Mouse (Mus musculus): ENCODE measurements around the gene Slc35g1. TPM values are rescaled to one million over a fixed set of nuclear protein-coding genes. Genes with fewer than 3 reads are reported as not detected.

Slc35g1 gene
- polyA plus RNA-seq, 1 experiment from 2014 or later, result 11.0 TPM

DNA sequence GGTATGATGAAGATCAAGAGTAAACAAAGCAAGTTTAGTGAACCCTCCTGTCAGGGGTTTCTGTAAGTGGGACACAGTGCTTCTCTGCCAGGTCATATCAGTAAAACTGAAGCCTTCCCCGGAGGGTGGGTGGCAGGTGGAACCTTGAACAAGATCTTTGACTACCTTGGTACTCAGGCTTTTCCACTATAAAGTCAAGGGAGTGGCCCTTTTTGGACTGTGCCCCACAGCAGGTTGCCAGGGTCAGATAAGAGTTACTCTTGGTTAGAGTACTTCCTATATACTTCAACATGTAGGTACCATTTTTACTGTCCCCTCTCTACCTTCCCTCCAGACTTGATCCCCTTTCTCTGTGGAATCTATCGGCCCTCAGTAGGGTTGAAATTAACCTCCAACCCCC is 5.1 kb downstream of the Slc35g1 start:
- no peaks in the 10 kb centered on the region for H3K36me3 ChIP-seq
- no peak overlapping the region for H3K27ac ChIP-seq
- ATAC-seq (ENCODE audit: insufficient read depth, low FRiP score, low read depth), result no peak
- no peaks in the 10 kb centered on the region for H3K9me3 ChIP-seq
- H3K4me3 ChIP-seq (replicated peaks), result no peak overlapping the region
- H3K4me1 ChIP-seq, result no peaks in the 10 kb centered on the region
- no peaks in the 10 kb centered on the region for H3K27me3 ChIP-seq (replicated peaks)
- 69% methylated on average over 2 of the region's 2 CpGs for WGBS
- H3K4me2 ChIP-seq, result no peak overlapping the region
- H3K9ac ChIP-seq, result no peak overlapping the region

DNA sequence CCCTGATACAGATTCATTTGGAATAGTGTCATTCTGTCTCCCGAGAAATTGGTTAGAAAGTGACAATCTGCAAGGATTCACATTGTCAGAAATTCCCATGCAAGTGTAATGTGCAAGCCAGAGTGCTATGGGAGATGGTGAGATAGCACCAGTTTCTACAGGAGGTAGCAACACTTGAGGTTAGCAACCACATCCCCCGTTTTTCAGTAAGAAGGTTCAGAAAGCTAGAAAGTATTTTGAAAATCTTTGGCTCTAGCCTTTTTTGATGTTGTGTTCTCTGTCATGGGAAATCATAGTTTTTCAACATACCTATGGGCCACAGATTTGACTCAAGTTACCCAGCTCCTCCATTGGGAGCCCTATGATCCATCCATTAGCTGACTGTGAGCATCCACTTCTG is 5.6 kb downstream of the Slc35g1 start:
- no peak for ATAC-seq (ENCODE audit: insufficient read depth, low FRiP score, low read depth)
- Histone ChIP-seq H3K27me3 (replicated peaks) (no peaks in the 10 kb centered on the region), H3K27ac (no peak overlapping the region), H3K36me3 (no peaks in the 10 kb centered on the region), H3K4me2 (no peak overlapping the region), H3K4me3 (replicated peaks) (no peak overlapping the region), H3K9ac (no peak overlapping the region), H3K4me1 (no peaks in the 10 kb centered on the region), H3K9me3 (no peaks in the 10 kb centered on the region)
- WGBS, result 82% methylated on average over 2 of the region's 2 CpGs

DNA sequence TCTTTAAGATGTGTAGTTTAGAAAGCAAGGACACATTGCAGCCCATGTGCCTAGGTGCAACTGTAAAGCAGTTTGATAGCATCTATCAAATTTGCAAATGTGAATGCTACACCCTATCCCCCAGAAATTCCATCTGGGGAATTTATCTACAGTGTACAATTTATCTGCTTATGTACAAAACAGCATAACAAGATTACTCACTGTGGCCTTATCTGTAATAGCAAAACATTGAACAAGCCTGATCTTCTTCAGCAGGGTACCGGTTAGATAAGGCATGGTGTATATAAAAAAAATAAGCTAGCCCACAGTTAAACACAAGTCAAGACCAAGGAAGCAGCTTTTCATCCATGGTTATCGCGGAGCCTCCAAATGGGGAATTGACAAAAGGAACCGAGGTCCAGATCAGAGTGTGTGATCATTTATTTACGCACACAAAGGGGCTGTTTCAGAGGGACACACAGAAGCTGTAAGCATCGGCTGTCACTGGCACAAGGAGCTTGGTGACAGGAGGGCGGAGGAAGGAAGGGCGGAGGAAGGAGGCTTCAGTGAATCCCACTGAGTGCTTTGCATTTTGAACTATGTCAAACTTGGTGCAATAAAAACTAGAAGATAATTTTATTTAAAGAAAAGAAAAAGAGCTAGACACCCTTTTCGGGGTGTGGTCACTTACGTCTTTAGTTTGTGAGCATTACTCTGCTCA is 14.7 kb downstream of the Slc35g1 start:
- Histone ChIP-seq H3K4me2 (no peak overlapping the region), H3K27me3 (replicated peaks) (no peaks in the 10 kb centered on the region), H3K36me3 (no peaks in the 10 kb centered on the region; the same call in 1 of the 2 replicates), H3K4me1 (no peaks in the 10 kb centered on the region), H3K9ac (no peak overlapping the region), H3K4me3 (replicated peaks) (no peak overlapping the region), H3K9me3 (no peaks in the 10 kb centered on the region), H3K27ac (no peak overlapping the region)
- no peak for ATAC-seq (ENCODE audit: insufficient read depth, low FRiP score, low read depth)
- 85% methylated on average over 10 of the region's 10 CpGs for WGBS

DNA sequence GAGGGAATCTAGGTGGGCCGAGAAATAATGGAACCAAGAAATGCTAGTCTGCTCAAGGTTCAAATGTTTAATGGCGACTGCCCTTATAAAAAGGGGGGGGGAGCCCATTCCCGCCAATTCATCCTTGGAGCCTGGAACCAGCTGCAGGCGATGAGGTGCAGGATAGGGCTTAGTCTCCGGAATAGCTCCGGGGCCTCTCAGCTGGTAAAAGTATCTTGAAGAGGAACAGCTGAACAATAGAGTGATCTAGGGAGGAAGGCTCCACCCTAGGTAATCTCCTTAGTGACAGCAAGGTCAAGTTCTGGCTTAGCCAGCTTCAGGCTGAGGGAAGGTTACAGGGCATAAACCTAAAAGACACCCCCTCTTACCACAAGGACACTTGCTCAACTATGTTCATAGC is 18.1 kb downstream of the Slc35g1 start:
- Histone ChIP-seq H3K9me3 (no peaks in the 10 kb centered on the region), H3K36me3 (no peaks in the 10 kb centered on the region; the same call in 1 of the 2 replicates), H3K27ac (no peak overlapping the region), H3K4me1 (no peaks in the 10 kb centered on the region; the same call in 1 of the 2 replicates), H3K4me2 (no peak overlapping the region), H3K27me3 (replicated peaks) (no peaks in the 10 kb centered on the region), H3K9ac (no peak overlapping the region), H3K4me3 (replicated peaks) (no peak overlapping the region)
- ATAC-seq (ENCODE audit: insufficient read depth, low FRiP score, low read depth), result no peak
- 82% methylated on average over 6 of the region's 6 CpGs for WGBS

DNA sequence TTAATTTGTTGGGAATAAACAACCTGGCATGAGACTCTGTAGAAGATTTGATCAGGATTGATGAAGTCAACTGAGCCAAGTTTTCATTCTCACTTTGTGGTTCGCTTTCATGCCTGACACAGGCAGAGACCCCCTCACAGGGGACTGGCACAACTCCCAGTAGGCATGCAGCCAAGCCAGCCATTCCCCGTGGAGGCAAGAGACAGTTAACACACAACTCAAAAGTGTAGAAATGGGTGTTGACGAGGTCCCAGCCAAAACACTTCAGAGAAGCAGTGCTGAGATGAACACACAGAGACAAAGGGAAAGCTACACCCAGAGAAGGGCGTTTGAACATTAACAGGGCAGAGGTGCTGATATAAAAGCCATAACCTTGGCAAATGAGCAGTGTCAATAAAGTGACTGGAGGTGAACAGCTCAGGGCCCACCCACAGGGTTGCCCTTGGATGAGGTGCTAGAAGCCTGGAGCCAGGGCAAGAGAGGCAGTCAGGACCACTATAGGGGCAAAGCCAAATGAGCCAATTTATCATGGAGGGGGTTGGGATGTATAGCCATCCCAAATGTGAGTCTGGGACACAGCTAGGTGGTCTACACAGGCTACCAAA is 23.1 kb downstream of the Slc35g1 start:
- H3K4me2 ChIP-seq, result no peak overlapping the region
- H3K4me1 ChIP-seq, result no peaks in the 10 kb centered on the region; the same call in 1 of the 2 replicates
- no peaks in the 10 kb centered on the region for H3K9me3 ChIP-seq
- no peak; the same call in 1 of the 2 replicates for ATAC-seq (ENCODE audit: insufficient read depth, low FRiP score, low read depth)
- 38% methylated on average over 4 of the region's 4 CpGs for WGBS
- H3K9ac ChIP-seq, result no peak overlapping the region
- H3K27ac ChIP-seq, result no peak overlapping the region
- H3K36me3 ChIP-seq, result no peaks in the 10 kb centered on the region
- H3K27me3 ChIP-seq (replicated peaks), result no peaks in the 10 kb centered on the region
- no peak overlapping the region for H3K4me3 ChIP-seq (replicated peaks)

DNA sequence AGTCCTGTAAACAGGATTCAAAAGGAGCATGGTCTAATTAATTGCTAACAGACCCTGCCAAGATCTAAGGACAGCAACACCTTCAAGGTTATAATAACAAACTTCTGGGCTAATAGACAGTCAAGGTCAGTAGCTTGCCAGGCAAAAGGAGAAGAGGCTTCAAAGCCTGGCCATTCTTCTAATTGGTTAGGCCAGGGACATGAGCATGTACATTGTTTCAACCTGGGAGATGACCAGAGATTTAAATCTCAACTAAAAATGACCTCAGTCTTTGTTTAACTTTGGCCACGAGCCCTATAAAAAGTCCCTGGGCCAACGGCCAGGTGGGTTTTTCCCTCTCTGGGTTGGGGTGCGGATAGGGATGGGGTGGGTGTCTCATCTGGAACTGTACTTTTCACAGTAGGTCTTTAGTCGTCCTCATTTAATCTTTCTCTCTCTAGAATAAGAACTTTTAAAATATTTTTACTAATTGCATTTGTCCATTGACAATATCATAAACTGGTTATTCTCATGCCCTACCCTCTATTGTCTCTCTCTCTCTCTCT is 25.0 kb downstream of the Slc35g1 start:
- H3K27ac ChIP-seq, result no peak overlapping the region
- no peaks in the 10 kb centered on the region for H3K36me3 ChIP-seq
- H3K9me3 ChIP-seq, result no peaks in the 10 kb centered on the region
- no peak overlapping the region for H3K9ac ChIP-seq
- H3K4me2 ChIP-seq, result no peak overlapping the region
- ATAC-seq (ENCODE audit: insufficient read depth, low FRiP score, low read depth), result no peak
- H3K27me3 ChIP-seq (replicated peaks), result no peaks in the 10 kb centered on the region
- WGBS, result 53% methylated on average over 4 of the region's 4 CpGs
- no peaks in the 10 kb centered on the region; the same call in 1 of the 2 replicates for H3K4me1 ChIP-seq
- H3K4me3 ChIP-seq (replicated peaks), result no peak overlapping the region

DNA sequence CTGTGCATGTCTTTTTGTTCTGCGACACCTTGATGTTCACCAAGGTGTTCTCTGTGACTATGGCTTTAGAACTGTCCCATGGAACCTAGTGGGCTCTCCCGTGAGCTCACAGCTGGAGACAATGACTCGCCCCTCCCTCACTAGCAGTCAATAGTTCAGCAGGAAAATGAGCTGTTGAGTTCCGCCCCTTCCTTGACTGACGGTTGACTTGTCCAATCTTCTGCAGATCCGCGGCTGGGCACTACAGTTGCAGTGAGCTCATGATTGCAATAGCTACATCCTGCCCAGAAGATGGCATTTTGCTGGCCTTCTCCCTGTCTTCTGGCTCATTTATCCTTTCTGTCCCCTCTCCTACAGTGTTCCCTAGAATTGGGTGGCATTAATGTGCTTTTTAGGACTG is 25.7 kb downstream of the Slc35g1 start:
- H3K27ac ChIP-seq, result no peak overlapping the region
- H3K9ac ChIP-seq, result no peak overlapping the region
- H3K4me1 ChIP-seq, result no peaks in the 10 kb centered on the region; the same call in 1 of the 2 replicates
- H3K9me3 ChIP-seq, result no peaks in the 10 kb centered on the region
- H3K27me3 ChIP-seq (replicated peaks), result no peaks in the 10 kb centered on the region
- H3K4me3 ChIP-seq (replicated peaks), result no peak overlapping the region
- H3K4me2 ChIP-seq, result no peak overlapping the region
- H3K36me3 ChIP-seq, result no peaks in the 10 kb centered on the region
- no peak for ATAC-seq (ENCODE audit: insufficient read depth, low FRiP score, low read depth)
- WGBS, result 60% methylated on average over 7 of the region's 7 CpGs

DNA sequence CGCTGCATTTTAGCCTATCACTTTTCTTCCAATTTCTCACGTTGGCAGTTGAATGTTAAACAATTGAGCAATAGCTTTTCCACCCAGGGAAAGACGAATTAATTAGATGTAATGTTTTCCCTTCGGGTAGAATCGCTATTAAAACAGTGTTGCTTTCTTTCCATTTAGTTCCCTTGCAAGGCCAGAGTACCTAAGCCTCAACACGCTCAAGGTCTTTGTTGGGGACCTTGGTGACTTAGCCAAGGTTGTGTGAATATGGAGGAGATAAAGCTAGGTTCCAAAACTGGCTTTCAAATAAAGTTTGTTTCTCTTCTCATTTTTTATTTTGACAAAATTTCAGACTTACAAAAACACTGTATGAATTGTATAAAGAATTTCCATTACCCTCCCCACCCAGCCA is 27.1 kb downstream of the Slc35g1 start:
- no peak overlapping the region for H3K27ac ChIP-seq
- no peak overlapping the region for H3K9ac ChIP-seq
- 39% methylated on average over 6 of the region's 6 CpGs for WGBS
- H3K9me3 ChIP-seq, result no peaks in the 10 kb centered on the region
- no peaks in the 10 kb centered on the region for H3K36me3 ChIP-seq
- H3K27me3 ChIP-seq (replicated peaks), result no peaks in the 10 kb centered on the region
- no peaks in the 10 kb centered on the region; the same call in 1 of the 2 replicates for H3K4me1 ChIP-seq
- no peak overlapping the region for H3K4me2 ChIP-seq
- ATAC-seq (ENCODE audit: insufficient read depth, low FRiP score, low read depth), result no peak
- H3K4me3 ChIP-seq (replicated peaks), result no peak overlapping the region

DNA sequence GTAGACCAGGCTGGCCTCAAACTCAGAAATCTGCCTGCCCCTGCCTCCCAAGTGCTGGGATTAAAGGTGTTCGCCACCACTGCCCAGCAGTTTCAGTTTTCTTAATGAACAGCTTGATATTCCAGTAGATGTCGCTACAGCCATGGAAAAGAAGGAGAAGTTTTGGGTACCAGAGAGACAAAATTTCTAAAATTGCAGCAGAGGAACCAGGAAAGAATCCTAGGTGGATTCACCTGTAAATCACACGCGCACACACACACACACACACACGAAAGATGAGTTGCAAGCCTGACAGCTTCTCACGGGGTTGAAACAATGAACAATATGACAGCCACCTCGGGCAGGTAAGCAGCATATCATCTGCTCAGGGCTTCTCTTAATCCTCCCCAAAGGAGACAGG is 28.1 kb downstream of the Slc35g1 start:
- no peak overlapping the region for H3K9ac ChIP-seq
- H3K4me1 ChIP-seq, result no peaks in the 10 kb centered on the region
- no peak overlapping the region for H3K4me2 ChIP-seq
- H3K27me3 ChIP-seq (replicated peaks), result no peaks in the 10 kb centered on the region
- H3K4me3 ChIP-seq (replicated peaks), result no peak overlapping the region
- no peaks in the 10 kb centered on the region for H3K36me3 ChIP-seq
- H3K9me3 ChIP-seq, result no peaks in the 10 kb centered on the region
- H3K27ac ChIP-seq, result no peak overlapping the region
- ATAC-seq (ENCODE audit: insufficient read depth, low FRiP score, low read depth), result no peak
- 43% methylated on average over 7 of the region's 7 CpGs for WGBS

DNA sequence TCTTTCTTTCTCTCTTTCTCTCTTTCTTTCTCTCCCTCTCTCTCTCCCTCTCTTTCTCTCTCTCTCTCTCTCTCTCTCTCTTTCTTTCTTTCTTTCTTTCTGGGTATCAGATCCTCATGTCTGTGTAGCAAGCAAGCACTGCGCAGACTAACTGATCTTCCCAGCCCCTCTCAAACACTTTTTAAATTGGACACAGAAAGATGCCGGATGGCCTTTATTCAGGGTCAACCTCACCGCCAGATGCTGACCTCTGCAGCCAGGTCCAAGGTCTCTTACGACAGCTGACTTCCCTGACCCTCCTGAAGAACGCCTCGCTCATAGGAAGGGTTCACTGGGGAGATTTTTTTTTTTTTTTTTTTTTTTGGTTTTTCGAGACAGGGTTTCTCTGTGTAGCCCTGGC is 28.8 kb downstream of the Slc35g1 start:
- Histone ChIP-seq H3K4me3 (replicated peaks) (no peak overlapping the region), H3K4me1 (no peaks in the 10 kb centered on the region), H3K9me3 (no peaks in the 10 kb centered on the region), H3K27ac (no peak overlapping the region), H3K9ac (no peak overlapping the region), H3K36me3 (no peaks in the 10 kb centered on the region), H3K4me2 (no peak overlapping the region), H3K27me3 (replicated peaks) (no peaks in the 10 kb centered on the region)
- ATAC-seq (ENCODE audit: insufficient read depth, low FRiP score, low read depth), result no peak
- WGBS, result 81% methylated on average over 7 of the region's 7 CpGs

DNA sequence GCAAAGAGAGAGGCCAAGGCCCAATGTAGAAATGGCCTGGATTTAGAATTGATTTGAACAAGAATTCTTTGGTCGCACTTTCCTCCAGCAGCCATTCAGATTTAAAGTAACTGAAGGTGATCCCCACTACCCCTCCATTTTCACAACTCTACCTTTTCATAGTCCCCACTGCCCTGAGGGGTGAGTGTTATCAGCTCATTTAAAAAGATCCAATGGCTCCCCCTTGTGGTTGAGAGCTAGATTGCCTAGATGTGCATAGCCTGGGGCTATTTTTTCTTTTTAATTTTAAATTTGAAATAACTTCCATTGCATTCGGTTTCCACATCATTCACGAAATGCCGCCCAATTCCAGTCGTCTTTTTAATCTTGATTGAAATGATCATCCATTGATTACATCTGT is 33.5 kb downstream of the Slc35g1 start:
- Histone ChIP-seq H3K27ac (no peak overlapping the region), H3K36me3 (no peaks in the 10 kb centered on the region), H3K4me3 (replicated peaks) (no peak overlapping the region), H3K27me3 (replicated peaks) (no peaks in the 10 kb centered on the region), H3K9ac (no peak overlapping the region), H3K9me3 (no peaks in the 10 kb centered on the region), H3K4me2 (no peak overlapping the region), H3K4me1 (no peaks in the 10 kb centered on the region)
- WGBS, result 49% methylated on average over 5 of the region's 5 CpGs
- ATAC-seq (ENCODE audit: insufficient read depth, low FRiP score, low read depth), result no peak

DNA sequence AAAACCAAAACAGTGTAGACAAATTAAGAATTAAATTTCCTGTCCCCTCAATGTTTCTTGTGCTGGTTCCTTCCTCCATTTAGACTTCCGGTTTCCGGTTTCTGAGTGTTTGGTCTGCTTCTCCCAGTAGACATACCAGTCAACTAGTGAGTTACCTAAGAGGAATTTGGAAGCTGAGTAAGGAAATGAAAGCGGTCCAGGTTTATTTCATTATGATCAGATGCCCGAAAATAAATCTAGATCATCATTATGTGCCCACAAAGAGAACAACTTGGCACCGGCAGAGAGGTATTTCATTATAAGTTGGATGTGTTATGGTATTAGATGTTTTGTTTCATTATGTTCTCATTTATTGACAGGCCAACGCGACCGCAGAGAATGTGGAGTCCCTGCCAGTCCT is 34.7 kb downstream of the Slc35g1 start:
- 84% methylated on average over 8 of the region's 8 CpGs for WGBS
- no peaks in the 10 kb centered on the region for H3K4me1 ChIP-seq

More for the DNA sequence above, 34.7 kb downstream of the Slc35g1 start:
- no peak overlapping the region for H3K9ac ChIP-seq
- no peaks in the 10 kb centered on the region for H3K9me3 ChIP-seq
- ATAC-seq (ENCODE audit: insufficient read depth, low FRiP score, low read depth), result no peak
- no peak overlapping the region for H3K4me2 ChIP-seq
- no peaks in the 10 kb centered on the region for H3K36me3 ChIP-seq
- no peak overlapping the region for H3K4me3 ChIP-seq (replicated peaks)
- no peaks in the 10 kb centered on the region for H3K27me3 ChIP-seq (replicated peaks)
- no peak overlapping the region for H3K27ac ChIP-seq
